Mouse (Mus musculus) E14TG2a.4 (cell line): ENCODE data around the gene Lhpp.

Source experiments
- CTCF ChIP-seq: conservative IDR thresholded peaks from 2 replicates; pipeline ENCODE4 v1.5.1; 2014; ENCODE audit warnings: low read length
- NANOG ChIP-seq: IDR thresholded peaks from 2 replicates; pipeline ENCODE4 v1.6.1; 2014; ENCODE audit warnings: borderline replicate concordance, low read length, mixed read lengths
- POU5F1 ChIP-seq: IDR thresholded peaks from 2 replicates; pipeline ENCODE4 v1.6.1; 2014; ENCODE audit warnings: low read length, borderline replicate concordance

GRCm38 (mm10) chr7:132587167-132587566, 23.3 kb upstream of the Lhpp start:
- no peak for TF ChIP-seq CTCF
- no peak for TF ChIP-seq NANOG
- no peak for TF ChIP-seq POU5F1
